Comparison of ENCODE assay signal across 36 mouse cellular contexts in genomic region chr4:104925383-104925782, GRCm38 (mm10). TPM values are rescaled to one million over a fixed set of nuclear protein-coding genes. Genes with fewer than 3 reads are reported as not detected.
"Had no signal": no experiment of that assay in that cellular context is flagged by ENCODE, and none has a peak within 500 bp of the region (broad histone marks: within the 10 kb centered on the region; RNA-seq: fewer than 3 reads in every experiment).

No protein-coding gene starts in this region.

- H3K27ac ChIP-seq: embryonic facial prominence, embryonic 10.5 days; embryonic facial prominence, embryonic 12.5 days; embryonic facial prominence, embryonic 13.5 days; embryonic facial prominence, embryonic 15.5 days; forebrain, embryonic 10.5 days; forebrain, embryonic 12.5 days; forebrain, embryonic 13.5 days; forebrain, embryonic 15.5 days; gastrocnemius, adult 2 months; heart, adult 2 months had no signal

- H3K27me3 ChIP-seq: embryonic facial prominence, embryonic 12.5 days; embryonic facial prominence, embryonic 13.5 days; embryonic facial prominence, embryonic 15.5 days; forebrain, embryonic 12.5 days; forebrain, embryonic 13.5 days; forebrain, embryonic 15.5 days had no signal

- H3K9me3 ChIP-seq: embryonic facial prominence, embryonic 10.5 days; embryonic facial prominence, embryonic 12.5 days; embryonic facial prominence, embryonic 13.5 days; embryonic facial prominence, embryonic 15.5 days; forebrain, embryonic 10.5 days; forebrain, embryonic 12.5 days; forebrain, embryonic 13.5 days; forebrain, embryonic 15.5 days had no signal

- H3K4me1 ChIP-seq: embryonic facial prominence, embryonic 10.5 days; embryonic facial prominence, embryonic 12.5 days; embryonic facial prominence, embryonic 13.5 days; embryonic facial prominence, embryonic 15.5 days; forebrain, embryonic 10.5 days; forebrain, embryonic 12.5 days; forebrain, embryonic 13.5 days; forebrain, embryonic 15.5 days had no signal

- H3K36me3 ChIP-seq: embryonic facial prominence, embryonic 10.5 days; embryonic facial prominence, embryonic 12.5 days; embryonic facial prominence, embryonic 13.5 days; embryonic facial prominence, embryonic 15.5 days; forebrain, embryonic 10.5 days; forebrain, embryonic 12.5 days; forebrain, embryonic 15.5 days had no signal

- H3K4me2 ChIP-seq: embryonic facial prominence, embryonic 12.5 days; embryonic facial prominence, embryonic 13.5 days; embryonic facial prominence, embryonic 15.5 days; forebrain, embryonic 12.5 days; forebrain, embryonic 13.5 days; forebrain, embryonic 15.5 days had no signal

- H3K4me3 ChIP-seq: embryonic facial prominence, embryonic 10.5 days; embryonic facial prominence, embryonic 12.5 days; embryonic facial prominence, embryonic 13.5 days; embryonic facial prominence, embryonic 15.5 days; erythroblast, embryonic 14.5 days; forebrain, embryonic 10.5 days; forebrain, embryonic 12.5 days; forebrain, embryonic 13.5 days; forebrain, embryonic 15.5 days; gastrocnemius, adult 2 months; heart, adult 2 months had no signal

- ATAC-seq: forebrain, embryonic 13.5 days; forebrain, embryonic 14.5 days; forebrain, embryonic 15.5 days; forebrain, embryonic 16.5 days; forebrain, postnatal 0 days had no signal

- H3K9ac ChIP-seq: embryonic facial prominence, embryonic 12.5 days; embryonic facial prominence, embryonic 13.5 days; embryonic facial prominence, embryonic 15.5 days; forebrain, embryonic 12.5 days; forebrain, embryonic 13.5 days; forebrain, embryonic 15.5 days; forebrain, postnatal 0 days had no signal

- DNase-seq: cerebellum, adult 2 months; cerebellum, adult 8-10 months; cerebellum, adult 9-10 months; cerebellum, adult 9-11 months; cerebellum, postnatal 10 days; cerebellum, postnatal 14 days; cerebellum, postnatal 25 days; cerebellum, postnatal 36 days; embryo, embryonic 11 days; forebrain, postnatal 0 days; gastrocnemius, adult 2 months; gastrocnemius, postnatal 10 days; gastrocnemius, postnatal 14 days; gastrocnemius, postnatal 25 days; gastrocnemius, postnatal 36 days; heart, adult 11 months; heart, adult 18-20 months; heart, adult 2 months had no signal

RNA-seq across cellular contexts. Expression of gene Fyb2, which starts 12.1 kb away (rescaled TPM):
- total RNA-seq: common myeloid progenitor, adult 5-6 weeks; granulocyte monocyte progenitor cell, adult 5-6 weeks; heart, adult 18-20 months; heart, adult 2 months had no signal
- polyA plus RNA-seq: erythroblast, embryonic 14.5 days; forebrain, embryonic 14.5 days; heart, adult 2 months had no signal

RNA-seq across cellular contexts. Expression of gene C8a, which starts 49.2 kb away (rescaled TPM):
- total RNA-seq: common myeloid progenitor, adult 5-6 weeks; forebrain, postnatal 0 days; gastrocnemius, adult 2 months; gastrocnemius, adult 8-10 months; gastrocnemius, postnatal 10 days; gastrocnemius, postnatal 14 days; gastrocnemius, postnatal 25 days; gastrocnemius, postnatal 36 days; granulocyte monocyte progenitor cell, adult 5-6 weeks; heart, adult 18-20 months; heart, adult 2 months; heart, adult 8-10 months had no signal
- polyA plus RNA-seq: embryonic facial prominence, embryonic 10.5 days; embryonic facial prominence, embryonic 11.5 days; embryonic facial prominence, embryonic 12.5 days; embryonic facial prominence, embryonic 13.5 days; embryonic facial prominence, embryonic 14.5 days; embryonic facial prominence, embryonic 15.5 days; erythroblast, embryonic 14.5 days; forebrain, embryonic 10.5 days; forebrain, embryonic 11.5 days; forebrain, embryonic 12.5 days; forebrain, embryonic 13.5 days; forebrain, embryonic 14.5 days; forebrain, embryonic 15.5 days; forebrain, embryonic 16.5 days; forebrain, postnatal 0 days; heart, adult 2 months had no signal
